Mouse (Mus musculus) bone marrow, adult 2 months (tissue): ENCODE measurements at regions not wholly inside any gene's neighbourhood (a gene's known extent, or its start where the extent isn't known, plus 50 kb on each side); places are given as distances from the start of the nearest gene placed in this dataset.

Experiments used
- CTCF ChIP-seq: fragments of 200-500 bp; IDR thresholded peaks from 2 replicates; pipeline ENCODE4 v1.5.1; 2011; ENCODE audit warnings: low read length, control low read depth; ENCODE audit not compliant: control insufficient read depth, insufficient read depth
- POLR2A ChIP-seq: fragments of 200-500 bp; IDR thresholded peaks from 2 replicates; pipeline ENCODE4 v1.6.1; 2011; ENCODE audit warnings: low read depth, mild to moderate bottlenecking, control low read depth, low read length, borderline replicate concordance; ENCODE audit not compliant: control insufficient read depth

- TF ChIP-seq POLR2A: no peak
- no peak for TF ChIP-seq CTCF
These were observed 63.5 kb upstream of the Max start for GRCm38 (mm10) chr12:77025431-77025879.
